Mouse (Mus musculus) spleen, adult 2 months (tissue): Measurements from ENCODE around the gene Kcnj5.

Experiments used
- CTCF ChIP-seq: fragments of 200-500 bp; IDR thresholded peaks from 2 replicates; pipeline ENCODE4 v1.5.1; 2011; ENCODE audit warnings: mild to moderate bottlenecking, inconsistent platforms; ENCODE audit not compliant: insufficient read depth, insufficient read length, insufficient replicate concordance; ENCODE audit errors: extremely low read depth
- POLR2A ChIP-seq: fragments of 200-500 bp; IDR thresholded peaks from 2 replicates; pipeline ENCODE4 v1.6.1; 2011; ENCODE audit warnings: low read depth, low read length, inconsistent platforms

GRCm38 (mm10) chr9:32315999-32316398 lies 28.2 kb downstream of the Kcnj5 start:
- TF ChIP-seq POLR2A (no peak), CTCF (no peak)
